Mouse (Mus musculus) liver, embryonic 14.5 days (tissue): Measurements from ENCODE around the gene Cdca7l.

Experiments used
- CTCF ChIP-seq: IDR thresholded peaks from 2 replicates; pipeline ENCODE4 v1.5.1; 2016; ENCODE audit warnings: antibody characterized with exemption, low read depth, control low read depth
- EP300 ChIP-seq: IDR thresholded peaks from 2 replicates; pipeline ENCODE4 v1.6.1; 2016; ENCODE audit warnings: antibody characterized with exemption, low read depth

DNA sequence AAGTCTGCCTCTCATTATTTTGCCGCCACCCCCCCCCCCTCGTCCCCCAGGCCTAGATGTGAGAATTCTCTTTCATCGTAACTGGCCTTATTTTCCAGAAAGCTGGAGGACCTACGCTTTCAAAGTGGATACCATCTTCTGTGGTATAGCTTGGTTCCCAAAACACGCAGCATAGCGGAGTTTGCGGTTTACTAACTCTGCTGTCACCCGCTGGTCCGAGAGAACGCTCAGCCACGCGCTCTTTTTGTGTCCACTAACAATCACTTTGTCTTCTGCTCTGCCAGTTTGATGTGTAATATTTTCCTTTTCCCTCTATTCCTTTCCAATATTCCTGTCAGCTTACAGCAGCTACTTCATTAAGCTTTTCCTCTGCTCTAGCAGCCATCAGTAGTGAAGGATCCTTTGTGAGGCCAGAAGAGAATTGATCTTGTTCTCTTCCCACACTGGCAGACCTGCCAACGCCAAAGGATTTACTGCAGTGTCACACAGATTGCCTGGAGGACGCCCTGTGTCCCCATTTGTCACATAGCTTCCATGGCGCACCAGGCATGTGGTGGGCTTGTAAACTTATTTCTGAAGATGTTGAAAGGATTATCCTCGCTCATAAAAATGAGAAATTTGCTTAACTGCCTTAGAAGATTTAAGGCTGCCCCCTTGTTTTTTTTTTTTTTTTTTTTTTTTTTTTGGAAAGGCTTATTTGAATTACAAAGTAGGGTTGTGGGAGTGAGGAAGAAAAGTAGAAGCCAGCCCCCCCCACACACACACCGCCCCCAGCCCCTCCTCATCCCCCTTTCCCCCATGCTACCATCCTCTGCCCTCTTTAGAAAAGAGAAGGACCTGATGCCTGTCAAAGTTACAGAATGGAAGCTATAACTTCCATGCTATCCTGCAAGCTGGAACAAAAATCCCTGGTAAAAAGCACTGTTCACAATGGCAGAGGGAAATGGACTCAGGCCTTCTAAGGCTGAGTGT is 4.6 kb downstream of the Cdca7l start:
- TF ChIP-seq CTCF (no peak), EP300 (no peak)
